Mouse (Mus musculus) MEL (cell line): Measurements from ENCODE around the gene Ppl. TPM values are rescaled to one million over a fixed set of nuclear protein-coding genes. Genes with fewer than 3 reads are reported as not detected.

Experiments
- DNase-seq: peaks from one replicate; pipeline ENCODE4 v3.0.0; 2011; ENCODE audit warnings: low read depth, low spot score
- H3K27ac ChIP-seq: 2 replicates; pipeline ENCODE4 v1.5.1; 2012; ENCODE audit warnings: low read depth, mild to moderate bottlenecking, control low read depth, low read length, moderate library complexity; ENCODE audit not compliant: control insufficient read depth
- H3K27me3 ChIP-seq, 2 experiments: fragments of 150-350 bp in 1 of 2; sonication (generic) in 1 of 2; 2 replicates each; pipeline ENCODE4 v1.6.1; 2012; ENCODE audit warnings: low read length in 2 of 2, mild to moderate bottlenecking in 2 of 2, improper control_type of control experiment in 1 of 2, moderate library complexity in 1 of 2; ENCODE audit not compliant: insufficient read depth in 2 of 2, control insufficient read depth in 1 of 2
- H3K36me3 ChIP-seq, 2 experiments: 2 replicates each; pipeline ENCODE4 v1.6.1; 2012 to 2014; ENCODE audit warnings: low read length in 2 of 2, improper control_type of control experiment in 1 of 2, inconsistent platforms in 1 of 2, mild to moderate bottlenecking in 1 of 2; ENCODE audit not compliant: insufficient read depth in 2 of 2, control insufficient read depth in 1 of 2
- H3K4me1 ChIP-seq, 2 experiments: fragments of 150-350 bp in 1 of 2; sonication (generic) in 1 of 2; 2 replicates each; pipeline ENCODE4 v1.6.1; 2012; ENCODE audit warnings: low read length in 2 of 2, improper control_type of control experiment in 1 of 2, mild to moderate bottlenecking in 1 of 2; ENCODE audit not compliant: insufficient read depth in 2 of 2, control insufficient read depth in 1 of 2
- H3K4me3 ChIP-seq, 2 experiments: fragments of 150-350 bp in 1 of 2; sonication (generic) in 1 of 2; 2 replicates each; pipeline ENCODE4 v1.5.1; 2012; ENCODE audit warnings: low read depth in 2 of 2, low read length in 2 of 2, mild to moderate bottlenecking in 2 of 2, moderate library complexity in 2 of 2, control low read depth in 1 of 2, improper control_type of control experiment in 1 of 2; ENCODE audit not compliant: control insufficient read depth in 1 of 2, insufficient read depth in 1 of 2
- H3K79me2 ChIP-seq: 2 replicates; pipeline ENCODE4 v1.6.1; 2012; ENCODE audit warnings: mild to moderate bottlenecking, low read length, moderate library complexity; ENCODE audit not compliant: control insufficient read depth, poor library complexity, insufficient read depth
- H3K9ac ChIP-seq: 2 replicates; pipeline ENCODE4 v1.6.1; 2012; ENCODE audit warnings: low read depth, mild to moderate bottlenecking, control low read depth, low read length, moderate library complexity; ENCODE audit not compliant: control insufficient read depth, poor library complexity, severe bottlenecking
- H3K9me3 ChIP-seq: fragments of 150-350 bp; sonication (generic); replicated peaks from 2 replicates; pipeline ENCODE4 v1.6.1; 2012; ENCODE audit warnings: mild to moderate bottlenecking, low read length, improper control_type of control experiment, moderate library complexity; ENCODE audit not compliant: insufficient read depth
- BHLHE40 ChIP-seq: IDR thresholded peaks from 2 replicates; pipeline ENCODE4 v1.6.1; 2012; ENCODE audit warnings: low read depth, mild to moderate bottlenecking, inconsistent platforms, low read length, improper control_type of control experiment, borderline replicate concordance
- CHD1 ChIP-seq: IDR thresholded peaks from 2 replicates; pipeline ENCODE4 v1.6.1; 2012; ENCODE audit warnings: low read depth, mild to moderate bottlenecking, inconsistent platforms, low read length, improper control_type of control experiment
- CHD2 ChIP-seq: IDR thresholded peaks from 2 replicates; pipeline ENCODE4 v1.6.1; 2011; ENCODE audit warnings: low read length, improper control_type of control experiment
- E2F4 ChIP-seq: IDR thresholded peaks from 2 replicates; pipeline ENCODE4 v1.6.1; 2011; ENCODE audit warnings: low read depth, low read length, improper control_type of control experiment, borderline replicate concordance
- GABPA ChIP-seq: IDR thresholded peaks from 2 replicates; pipeline ENCODE4 v1.6.1; 2012; ENCODE audit warnings: low read depth, mild to moderate bottlenecking, inconsistent platforms, low read length, improper control_type of control experiment, moderate library complexity
- HCFC1 ChIP-seq: IDR thresholded peaks from 2 replicates; pipeline ENCODE4 v1.6.1; 2012; ENCODE audit warnings: low read depth, mild to moderate bottlenecking, inconsistent platforms, low read length, improper control_type of control experiment, moderate library complexity
- JUND ChIP-seq: IDR thresholded peaks from 2 replicates; pipeline ENCODE4 v1.6.1; 2011; ENCODE audit warnings: low read depth, mild to moderate bottlenecking, improper control_type of control experiment, low read length
- MXI1 ChIP-seq: IDR thresholded peaks from 2 replicates; pipeline ENCODE4 v1.6.1; 2011; ENCODE audit warnings: mild to moderate bottlenecking, low read depth, low read length, improper control_type of control experiment
- MYB ChIP-seq: IDR thresholded peaks from 2 replicates; pipeline ENCODE4 v1.6.1; 2011; ENCODE audit warnings: mild to moderate bottlenecking, low read depth, low read length, improper control_type of control experiment
- MYC ChIP-seq: IDR thresholded peaks from 2 replicates; pipeline ENCODE4 v1.6.1; 2011; ENCODE audit warnings: low read depth, mild to moderate bottlenecking, low read length, improper control_type of control experiment, moderate library complexity
- POLR2AphosphoS5 ChIP-seq: IDR thresholded peaks from 2 replicates; pipeline ENCODE4 v1.6.1; 2012; ENCODE audit warnings: low read depth, borderline replicate concordance, mild to moderate bottlenecking, inconsistent platforms, low read length, moderate library complexity, mixed read lengths
- RAD21 ChIP-seq: IDR thresholded peaks from 2 replicates; pipeline ENCODE4 v1.6.1; 2011; ENCODE audit warnings: mild to moderate bottlenecking, low read depth, low read length, improper control_type of control experiment
- RCOR1 ChIP-seq: IDR thresholded peaks from 2 replicates; pipeline ENCODE4 v1.6.1; 2012; ENCODE audit warnings: low read depth, mild to moderate bottlenecking, inconsistent platforms, low read length, improper control_type of control experiment
- SIN3A ChIP-seq: IDR thresholded peaks from 2 replicates; pipeline ENCODE4 v1.6.1; 2012; ENCODE audit warnings: low read length, improper control_type of control experiment, inconsistent platforms
- TAL1 ChIP-seq: IDR thresholded peaks from 2 replicates; pipeline ENCODE4 v1.6.1; 2012; ENCODE audit warnings: mild to moderate bottlenecking, inconsistent platforms, low read length, moderate library complexity, mixed read lengths
- TCF12 ChIP-seq: IDR thresholded peaks from 2 replicates; pipeline ENCODE4 v1.6.1; 2014; ENCODE audit warnings: low read depth, mild to moderate bottlenecking, inconsistent platforms, low read length, improper control_type of control experiment, moderate library complexity
- USF1 ChIP-seq: IDR thresholded peaks from 2 replicates; pipeline ENCODE4 v1.6.1; 2014; ENCODE audit warnings: low read depth, mild to moderate bottlenecking, inconsistent platforms, low read length, improper control_type of control experiment, moderate library complexity
- ZMIZ1 ChIP-seq: IDR thresholded peaks from 2 replicates; pipeline ENCODE4 v1.6.1; 2012; ENCODE audit warnings: low read depth, mild to moderate bottlenecking, inconsistent platforms, low read length, improper control_type of control experiment, moderate library complexity
- polyA plus RNA-seq, 2 experiments: library from polyadenylated mRNA; stranded (reverse) in 1 of 2; unstranded in 1 of 2; fragments of >175 nt in 1 of 2; fragments of >200 nt in 1 of 2; gene quantifications; 2 replicates each; pipeline versions ENCODE4 v1.2.1 to v1.2.4; 2012; ENCODE audit warnings: low replicate concordance in 2 of 2, low read depth in 1 of 2; ENCODE audit not compliant: insufficient read length in 2 of 2, insufficient read depth in 1 of 2, missing spikeins in 1 of 2
- total RNA-seq: library from RNA; depleted of rRNA; stranded (reverse); fragments of 300-350 nt; gene quantifications from 2 replicates; pipeline ENCODE4 v1.2.3, GENCODE M21; 2012

Gene Ppl
- total and polyA plus RNA-seq, 3 experiments, result 0.01 TPM; not detected in 2

DNA sequence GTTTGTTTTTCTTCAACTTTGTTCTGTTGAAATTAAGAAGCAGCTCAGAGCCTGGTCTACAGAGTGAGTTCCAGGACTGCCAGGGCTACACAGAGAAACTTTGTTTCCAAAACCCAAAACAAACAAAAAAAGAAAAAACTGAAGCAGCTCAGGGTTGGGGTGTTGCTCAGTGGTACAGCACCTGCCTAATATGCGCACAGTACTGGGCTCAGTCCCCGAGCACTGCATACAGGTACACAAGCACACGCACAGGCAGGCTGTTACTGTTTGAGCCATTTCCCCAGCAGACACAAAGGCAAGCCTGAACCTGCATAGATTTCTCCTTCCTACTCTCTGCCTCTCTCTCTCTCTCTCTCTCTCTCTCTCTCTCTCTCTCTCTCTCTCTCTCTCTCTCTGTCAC is 21.2 kb downstream of the Ppl start:
- H3K9me3 ChIP-seq, result no peaks in the 10 kb centered on the region
- H3K4me1 ChIP-seq, result no peaks in the 10 kb centered on the region
- no peak overlapping the region for H3K9ac ChIP-seq
- TF ChIP-seq MXI1 (no peak), MYC (no peak), JUND (no peak)
- no peak overlapping the region for H3K27ac ChIP-seq
- DNase-seq, result no peak
- H3K27me3 ChIP-seq, result peaks cover 0 to 2% of the 10 kb centered on the region in 2 experiments; a peak in 1 of 4 replicates
- H3K36me3 ChIP-seq, result no peaks in the 10 kb centered on the region
- no peaks in the 10 kb centered on the region for H3K79me2 ChIP-seq
- H3K4me3 ChIP-seq, result no peak overlapping the region

DNA sequence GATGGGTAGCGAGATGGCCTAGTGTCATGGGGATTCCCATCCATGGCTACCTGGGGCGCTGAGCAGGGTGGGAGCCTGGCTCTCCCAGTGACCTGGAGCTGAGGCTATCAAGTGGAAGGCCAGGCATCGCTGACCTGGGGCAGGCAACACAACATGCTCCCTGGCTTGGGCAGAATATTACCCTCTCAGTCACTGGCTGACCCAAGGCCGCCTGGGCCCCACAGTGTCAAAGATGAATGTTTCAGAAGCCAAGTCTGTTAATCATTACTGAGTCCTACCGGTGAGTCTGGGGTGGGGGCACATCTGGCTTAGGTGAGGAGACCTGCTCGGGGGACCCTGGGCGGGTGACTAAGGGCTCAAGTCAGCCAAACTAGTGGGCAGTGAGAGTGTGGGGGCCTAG is 22.3 kb downstream of the Ppl start:
- Histone ChIP-seq H3K9ac (no peak overlapping the region), H3K27ac (no peak overlapping the region), H3K4me3 (no peak overlapping the region), H3K4me1 (no peaks in the 10 kb centered on the region), H3K36me3 (no peaks in the 10 kb centered on the region), H3K9me3 (no peaks in the 10 kb centered on the region), H3K79me2 (no peaks in the 10 kb centered on the region), H3K27me3 (no peaks in the 10 kb centered on the region)
- no peak for TF ChIP-seq CHD1
- TF ChIP-seq POLR2AphosphoS5, result no peak
- no peak for TF ChIP-seq RCOR1
- TF ChIP-seq ZMIZ1, result no peak
- TF ChIP-seq CHD2, result no peak
- no peak for TF ChIP-seq MYB
- no peak for TF ChIP-seq SIN3A
- no peak for TF ChIP-seq RAD21
- no peak for TF ChIP-seq TCF12
- no peak for TF ChIP-seq E2F4
- TF ChIP-seq MXI1, result no peak
- no peak for TF ChIP-seq TAL1
- no peak for TF ChIP-seq HCFC1
- no peak for TF ChIP-seq GABPA
- TF ChIP-seq USF1, result no peak
- TF ChIP-seq BHLHE40, result no peak
- DNase-seq, result no peak
